Mouse (Mus musculus) bone marrow, adult 2 months (tissue): ENCODE results near the gene Rpl19. TPM values are rescaled to one million over a fixed set of nuclear protein-coding genes. Genes with fewer than 3 reads are reported as not detected.

ENCODE experiments used
- H3K27ac ChIP-seq: fragments of 200-500 bp; 2 replicates; pipeline ENCODE4 v1.5.1; 2012; ENCODE audit warnings: low read depth, mild to moderate bottlenecking, control low read depth, inconsistent platforms, low read length; ENCODE audit not compliant: control insufficient read depth, poor library complexity, insufficient read depth
- H3K4me1 ChIP-seq: fragments of 200-500 bp; 2 replicates; pipeline ENCODE4 v1.6.1; 2011; ENCODE audit warnings: low read length; ENCODE audit not compliant: control insufficient read depth, insufficient read depth
- H3K4me3 ChIP-seq: fragments of 200-500 bp; replicated peaks from 2 replicates; pipeline ENCODE3; 2011; ENCODE audit warnings: mild to moderate bottlenecking, low read depth, low read length, control low read depth; ENCODE audit not compliant: control insufficient read depth
- CTCF ChIP-seq: fragments of 200-500 bp; IDR thresholded peaks from 2 replicates; pipeline ENCODE4 v1.5.1; 2011; ENCODE audit warnings: low read length, control low read depth; ENCODE audit not compliant: control insufficient read depth, insufficient read depth
- POLR2A ChIP-seq: fragments of 200-500 bp; IDR thresholded peaks from 2 replicates; pipeline ENCODE4 v1.6.1; 2011; ENCODE audit warnings: low read depth, mild to moderate bottlenecking, control low read depth, low read length, borderline replicate concordance; ENCODE audit not compliant: control insufficient read depth
- WGBS: fragments of 180-500 bp; shearing (Covaris S2); methylation state at CpG from one replicate; pipeline ENCODE4 v1.1.7; 2018; 5-methylcytosine and 5-hydroxymethylcytosine counted together
- polyA plus RNA-seq: library from polyadenylated mRNA; stranded (reverse); fragments of >200 nt; gene quantifications from 2 replicates; pipeline ENCODE4 v1.2.4, GENCODE M21; 2011; ENCODE audit warnings: low replicate concordance; ENCODE audit not compliant: missing spikeins, insufficient read depth, insufficient read length

Gene Rpl19
- polyA plus RNA-seq, 1 experiment = 1,335 TPM

- H3K4me1 ChIP-seq = peaks cover 1% of the 10 kb centered on the region; the same call in 1 of the 2 replicates
- H3K27ac ChIP-seq = peak within 1 kb of the TSS; percentile 39
- TF ChIP-seq POLR2A (peak; percentile 16; the same call in 1 of the 2 replicates), CTCF (no peak)
- 1% methylated on average over 52 of the region's 52 CpGs for WGBS
- peak within 1 kb of the TSS; percentile 65 for H3K4me3 ChIP-seq
These were observed 3.7 kb upstream of the Rpl19 start, which contains the start of gene Cacnb1 for GRCm38 (mm10) chr11:98022555-98023371. Gene Cacnb1 (minus strand): TSS chr11:98023034.

GRCm38 (mm10) chr11:98024516-98024915, 2.0 kb upstream of the Rpl19 start:
- no peak overlapping the region for H3K27ac ChIP-seq
- peaks cover 1% of the 10 kb centered on the region; the same call in 1 of the 2 replicates for H3K4me1 ChIP-seq
- WGBS = 59% methylated on average over 3 of the region's 3 CpGs
- no peak overlapping the region for H3K4me3 ChIP-seq
- no peak for TF ChIP-seq CTCF

- peaks cover 1% of the 10 kb centered on the region; the same call in 1 of the 2 replicates for H3K4me1 ChIP-seq
- peak overlapping the region; percentile 91 for H3K4me3 ChIP-seq
- 10% methylated on average over 15 of the region's 15 CpGs for WGBS
- TF ChIP-seq CTCF (no peak), POLR2A (no peak)
- peak overlapping the region; percentile 66 for H3K27ac ChIP-seq
These were observed 301 bp upstream of the Rpl19 start for GRCm38 (mm10) chr11:98026248-98026569.

GRCm38 (mm10) chr11:98027297-98027688, 783 bp downstream of the Rpl19 start:
- H3K27ac ChIP-seq = peak overlapping the region; percentile 77
- WGBS = under 1% methylated on average over 18 of the region's 18 CpGs
- no peak for TF ChIP-seq POLR2A
- no peak for TF ChIP-seq CTCF

GRCm38 (mm10) chr11:98027785-98028184, 1.3 kb downstream of the Rpl19 start:
- Histone ChIP-seq H3K4me1 (peaks cover 1% of the 10 kb centered on the region; the same call in 1 of the 2 replicates), H3K27ac (no peak overlapping the region), H3K4me3 (peak overlapping the region; percentile 28)
- 16% methylated on average over 7 of the region's 7 CpGs for WGBS
- TF ChIP-seq CTCF (no peak), POLR2A (no peak)

More at GRCm38 (mm10) chr11:98027297-98027688, 783 bp downstream of the Rpl19 start:
- Histone ChIP-seq H3K4me3 (peak overlapping the region; percentile 91), H3K4me1 (peaks cover 1% of the 10 kb centered on the region; the same call in 1 of the 2 replicates)

- TF ChIP-seq CTCF = no peak
- TF ChIP-seq POLR2A = no peak
- Histone ChIP-seq H3K4me3 (no peak overlapping the region), H3K27ac (no peak overlapping the region), H3K4me1 (no peaks in the 10 kb centered on the region)
- 73% methylated on average over 5 of the region's 5 CpGs for WGBS
These were observed 4.4 kb downstream of the Rpl19 start for GRCm38 (mm10) chr11:98030701-98031442.

- H3K27ac ChIP-seq = no peak overlapping the region
- TF ChIP-seq CTCF (peak; percentile 76), POLR2A (no peak)
- WGBS = 10% methylated on average over 5 of the region's 5 CpGs
- H3K4me3 ChIP-seq = no peak overlapping the region
- H3K4me1 ChIP-seq = no peaks in the 10 kb centered on the region
These were observed 4.9 kb downstream of the Rpl19 start for GRCm38 (mm10) chr11:98031443-98031770.

- WGBS = 76% methylated on average over 5 of the region's 5 CpGs
- no peak overlapping the region for H3K27ac ChIP-seq
- TF ChIP-seq CTCF (no peak), POLR2A (no peak)
- H3K4me1 ChIP-seq = no peaks in the 10 kb centered on the region
- H3K4me3 ChIP-seq = no peak overlapping the region
These were observed 7.6 kb downstream of the Rpl19 start for GRCm38 (mm10) chr11:98034061-98034460.

GRCm38 (mm10) chr11:98034840-98035239, 8.3 kb downstream of the Rpl19 start:
- TF ChIP-seq POLR2A (no peak), CTCF (no peak)
- no peak overlapping the region for H3K27ac ChIP-seq
- no peaks in the 10 kb centered on the region for H3K4me1 ChIP-seq
- H3K4me3 ChIP-seq = no peak overlapping the region
- WGBS = 68% methylated on average over 4 of the region's 4 CpGs
